Mouse (Mus musculus): ENCODE measurements around the gene Fam162a. TPM values are rescaled to one million over a fixed set of nuclear protein-coding genes. Genes with fewer than 3 reads are reported as not detected.
"Not testable (repeated sequence)": the region's sequence is repeated elsewhere in the genome, so short reads cannot be mapped to it uniquely, and the experiment has no call there.

Fam162a gene
- total RNA-seq, 2 experiments from 2014 or later = 66.1 to 66.4 TPM

DNA sequence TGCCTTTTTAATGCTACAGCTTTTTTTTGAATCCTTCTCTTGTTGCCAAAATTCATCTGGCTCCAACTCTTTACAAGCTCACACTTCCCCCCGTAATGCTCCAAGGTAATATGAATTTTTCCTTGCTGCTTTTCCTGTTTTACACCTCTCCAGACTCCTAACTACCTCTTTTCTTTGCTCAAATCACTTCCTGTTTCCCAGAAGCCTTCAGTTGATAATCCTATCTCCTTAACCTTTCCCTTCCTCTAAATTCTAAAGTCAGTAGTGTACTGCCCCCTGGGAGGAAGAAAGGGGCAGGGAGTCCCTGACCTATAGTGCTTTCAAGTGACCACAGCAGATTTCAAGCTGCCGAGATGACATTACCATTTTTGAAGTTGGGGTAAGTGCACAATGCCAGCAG, 3.7 kb downstream of the Fam162a start:
- DNase-seq (ENCODE audit: low spot score in 2 of 2) = no peak
- intact Hi-C loops (cut with DNase I) = no loop called here

DNA sequence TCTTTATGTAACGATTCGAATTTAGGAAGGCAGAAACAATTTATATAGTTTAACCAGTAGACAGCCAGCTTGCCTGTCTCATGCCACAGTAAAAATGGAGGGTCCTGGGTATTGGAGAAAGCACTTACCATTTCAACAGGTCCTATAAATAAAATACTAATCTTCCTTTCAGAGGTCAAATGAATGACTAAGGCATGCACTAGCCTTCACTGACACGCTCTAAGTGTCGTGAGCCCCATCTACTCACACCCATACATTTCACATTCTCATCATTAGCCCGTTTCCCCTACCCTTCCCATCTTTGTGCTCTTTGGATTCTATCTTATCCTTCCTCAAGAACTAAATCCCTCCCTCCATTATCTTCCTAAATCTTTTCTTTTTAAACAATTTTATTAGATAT, 6.5 kb downstream of the Fam162a start:
- no peak for DNase-seq (ENCODE audit: low spot score in 2 of 2)
- intact Hi-C loops (cut with DNase I) = no loop called here

DNA sequence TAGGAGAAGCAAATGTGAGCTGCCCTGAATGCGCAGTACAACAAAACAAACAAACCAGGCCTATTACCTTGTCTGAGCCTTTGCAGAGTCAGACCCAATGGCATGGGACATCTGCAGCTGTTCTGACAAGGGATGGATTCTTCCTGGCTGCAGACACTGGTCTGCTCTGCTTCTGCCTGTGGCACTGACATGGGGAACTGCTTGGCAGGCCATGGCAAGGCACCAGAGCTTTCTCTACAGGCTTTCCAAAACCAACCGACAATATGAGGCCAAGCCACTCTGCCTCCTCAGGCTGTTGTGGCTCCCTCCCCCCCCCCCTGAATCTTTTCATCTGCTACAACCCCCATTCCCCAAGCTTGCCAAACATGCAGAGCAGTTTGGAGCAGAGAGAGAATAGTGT, 8.1 kb downstream of the Fam162a start:
- no peak for DNase-seq (ENCODE audit: low spot score in 2 of 2)
- intact Hi-C loops (cut with DNase I) = no loop called here

DNA sequence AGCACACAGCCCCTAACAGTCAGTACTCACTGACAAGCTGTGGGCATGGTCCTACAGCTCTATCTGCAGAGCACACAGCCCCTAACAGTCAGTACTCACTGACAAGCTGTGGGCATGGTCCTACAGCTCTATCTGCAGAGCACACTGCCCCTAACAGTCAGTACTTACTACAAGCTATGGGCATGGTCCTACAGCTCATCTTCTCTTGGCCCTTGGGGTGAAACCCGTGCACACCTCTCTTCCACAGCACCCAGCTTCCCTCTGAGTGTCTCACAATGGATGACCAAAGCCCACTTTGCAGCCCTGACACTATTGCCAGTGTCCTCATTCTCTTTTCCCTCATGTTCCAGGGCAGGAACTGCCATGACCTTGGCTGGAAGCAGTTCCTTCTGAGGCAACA, 8.9 kb downstream of the Fam162a start:
- intact Hi-C loops (cut with DNase I); DNase-seq (ENCODE audit: low spot score in 2 of 2): not testable (repeated sequence)

DNA sequence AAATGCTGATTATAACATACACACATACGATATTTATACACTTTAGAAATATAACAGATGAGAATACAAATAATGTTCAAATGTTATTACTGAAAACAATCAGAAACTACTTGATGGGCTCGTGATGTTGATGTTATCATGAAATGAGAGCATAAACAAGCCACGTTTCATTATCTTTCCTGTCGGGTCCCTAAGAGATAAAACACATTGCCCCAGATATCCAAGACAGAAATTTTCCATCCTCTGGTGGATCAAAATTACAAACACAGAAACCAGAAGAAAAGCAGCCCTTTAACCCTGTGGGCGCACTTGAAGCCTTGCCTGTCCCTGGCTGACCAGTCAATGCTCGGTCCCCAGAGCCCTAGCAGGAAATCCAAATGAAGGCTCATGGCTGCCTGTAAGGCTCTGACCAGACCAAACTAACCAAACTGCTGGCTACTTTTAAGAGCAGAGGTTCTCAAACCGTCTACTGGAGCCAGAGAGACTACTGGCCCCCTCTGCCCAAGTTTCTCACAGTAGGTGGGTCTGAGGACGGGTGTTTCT, 13.4 kb downstream of the Fam162a start:
- intact Hi-C loops (cut with DNase I) = no loop called here
- DNase-seq (ENCODE audit: low spot score in 2 of 2) = no peak

DNA sequence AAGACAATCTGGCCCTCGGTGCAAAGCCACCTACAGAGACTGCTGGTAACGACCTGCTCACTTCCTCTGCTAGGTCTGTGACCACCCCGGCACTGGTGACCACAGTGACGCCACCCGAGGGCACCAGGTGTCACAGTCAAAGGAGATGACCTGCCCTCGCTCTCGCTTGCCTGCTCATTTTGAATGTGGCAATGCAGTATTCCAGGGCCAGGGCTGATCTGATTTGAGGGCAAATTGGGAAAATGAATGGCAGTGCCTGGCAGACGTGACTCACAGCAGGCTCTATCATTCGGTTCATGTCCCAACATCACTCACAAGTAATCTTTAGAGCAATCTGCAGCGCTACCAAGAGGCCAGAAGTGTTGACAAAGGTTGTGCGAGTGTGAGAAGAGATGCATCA, 15.0 kb downstream of the Fam162a start:
- intact Hi-C loops (cut with DNase I) = no loop called here
- DNase-seq (ENCODE audit: low spot score in 2 of 2) = no peak

DNA sequence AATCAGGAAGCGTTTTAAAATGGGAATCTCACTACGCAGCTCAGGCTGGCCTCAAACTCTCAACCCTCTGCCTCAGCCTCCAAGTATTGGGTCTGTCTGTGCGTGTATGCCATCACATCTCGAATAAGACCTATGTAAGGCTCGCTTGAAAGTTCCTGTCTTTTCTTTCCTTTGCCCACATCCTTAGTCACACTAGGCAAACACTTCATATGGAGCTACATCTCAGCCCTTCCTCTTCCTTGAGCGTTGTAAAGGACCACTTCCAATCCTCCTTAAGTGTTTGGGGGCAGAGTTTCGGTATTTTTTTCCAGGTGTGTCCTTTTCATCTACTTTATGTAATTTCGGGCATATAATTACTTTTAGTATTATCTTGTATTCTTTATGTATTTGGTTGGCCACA, 16.5 kb downstream of the Fam162a start:
- no peak for DNase-seq (ENCODE audit: low spot score in 2 of 2)
- intact Hi-C loops (cut with DNase I) = no loop called here

DNA sequence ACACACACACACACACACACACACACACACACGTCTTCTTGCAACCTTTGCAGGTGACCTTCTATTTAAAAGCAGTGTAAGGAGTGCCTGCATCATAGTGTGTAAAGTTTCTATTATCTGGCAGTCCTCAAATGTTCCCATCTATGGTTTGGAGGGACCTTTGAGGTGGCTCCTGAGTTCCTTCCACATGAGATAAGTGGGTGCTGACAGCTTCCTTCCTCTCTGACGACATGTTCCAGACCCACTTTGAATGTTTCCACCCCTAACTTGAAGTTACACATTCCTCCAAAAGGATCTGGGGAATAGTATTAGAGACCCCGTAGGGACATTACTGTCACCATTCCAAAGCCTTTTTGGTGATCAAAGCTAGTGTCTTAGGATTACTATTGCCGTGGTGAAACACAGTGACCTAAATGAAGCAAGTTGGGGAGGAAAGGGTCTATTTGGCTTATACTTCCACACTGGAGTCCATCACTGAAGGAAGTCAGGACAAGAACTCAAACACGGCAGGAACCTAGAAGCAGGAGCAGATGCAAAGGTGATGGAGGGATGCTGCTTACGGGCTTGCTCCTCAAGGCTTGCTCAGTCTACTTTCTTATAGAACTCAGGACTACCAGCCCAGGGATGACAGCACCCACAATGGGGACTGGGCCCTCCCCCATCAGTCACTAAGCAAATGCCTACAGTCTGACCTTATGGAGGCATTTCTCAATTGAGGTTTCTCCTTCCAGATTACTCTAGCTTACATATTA, 17.7 kb downstream of the Fam162a start:
- no peak for DNase-seq (ENCODE audit: low spot score in 2 of 2)
- intact Hi-C loops (cut with DNase I) = no loop called here

DNA sequence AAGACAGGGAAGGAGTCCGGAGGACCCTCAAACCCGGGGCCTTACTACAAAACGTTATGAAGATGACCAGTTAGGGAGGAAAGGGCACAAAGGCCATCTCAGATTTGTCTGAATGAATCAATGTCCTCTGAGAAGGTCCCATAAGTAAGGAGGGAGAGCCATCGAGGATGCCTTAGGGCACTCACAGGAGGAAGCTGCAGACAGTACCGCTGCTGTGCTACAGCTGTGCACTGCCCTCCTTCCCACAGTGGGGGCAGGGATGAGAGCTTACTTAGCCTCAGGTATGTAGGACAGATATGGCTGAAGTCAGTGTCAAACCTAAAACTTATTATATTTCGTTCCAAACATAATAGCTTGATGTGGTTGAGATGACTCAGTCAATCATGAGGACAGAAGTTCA, 19.9 kb downstream of the Fam162a start:
- intact Hi-C loops (cut with DNase I) = no loop called here
- DNase-seq (ENCODE audit: low spot score in 2 of 2) = no peak

DNA sequence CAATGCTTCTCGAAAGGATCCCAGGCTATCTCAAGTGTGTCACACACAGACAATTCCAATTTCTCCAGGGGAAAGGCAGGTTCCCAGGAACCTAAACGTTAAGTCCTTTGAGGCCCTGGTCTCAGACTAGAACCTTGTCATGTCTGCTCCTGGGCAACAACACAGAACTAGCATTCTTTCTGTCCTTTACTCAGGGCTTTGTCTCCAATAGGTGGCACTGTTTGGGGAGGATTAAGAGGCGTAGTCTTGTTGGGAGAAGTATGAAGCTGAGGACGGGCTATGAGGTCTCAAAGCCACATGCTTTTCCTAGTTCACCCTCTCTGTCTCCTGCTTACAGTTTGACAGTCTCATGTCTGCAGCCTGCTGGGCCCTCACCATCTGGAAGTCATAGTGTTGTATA, 23.9 kb downstream of the Fam162a start:
- intact Hi-C loops (cut with DNase I) = no loop called here
- DNase-seq (ENCODE audit: low spot score in 2 of 2) = no peak

DNA sequence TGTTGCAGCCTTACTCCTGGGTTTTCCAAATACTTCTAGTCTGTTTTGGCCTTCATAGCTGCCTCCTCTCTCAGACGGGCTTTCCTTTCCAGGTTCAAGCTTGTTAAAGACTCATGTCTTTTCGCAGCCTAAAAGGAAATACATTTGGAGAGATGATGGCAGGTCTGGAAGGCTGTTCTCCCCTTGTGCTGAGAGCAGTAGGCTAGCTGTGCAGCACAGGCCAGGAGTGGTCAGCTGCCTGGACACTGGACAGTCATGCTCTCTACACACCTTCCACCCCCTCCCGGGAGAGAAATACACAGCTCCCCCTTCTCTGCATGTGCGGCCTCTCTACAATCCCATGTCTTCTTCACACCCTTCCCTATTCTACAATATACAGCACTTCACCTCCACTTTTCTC, 27.4 kb downstream of the Fam162a start:
- intact Hi-C loops (cut with DNase I) = no loop called here
- no peak for DNase-seq (ENCODE audit: low spot score in 2 of 2)

DNA sequence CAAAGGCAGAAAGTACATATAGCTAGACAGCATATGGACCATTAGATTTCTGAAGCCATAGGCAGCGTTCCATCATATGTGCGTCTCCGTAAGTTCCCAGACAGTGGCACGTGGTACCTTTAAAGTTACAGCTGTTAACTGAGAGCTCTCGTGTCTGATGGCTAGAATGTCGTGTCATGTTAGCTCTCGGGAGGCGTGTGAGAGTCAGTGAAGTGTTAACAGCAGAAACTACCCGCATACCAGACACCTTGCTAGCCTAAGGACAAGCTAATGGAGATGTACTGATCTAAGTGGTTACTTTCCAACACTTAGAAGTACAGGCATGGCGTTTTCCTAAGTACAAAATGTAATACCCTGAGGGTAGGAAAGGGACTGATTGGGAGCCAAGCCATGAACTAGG, 28.3 kb downstream of the Fam162a start:
- DNase-seq (ENCODE audit: low spot score in 2 of 2) = no peak
- intact Hi-C loops (cut with DNase I) = no loop called here

DNA sequence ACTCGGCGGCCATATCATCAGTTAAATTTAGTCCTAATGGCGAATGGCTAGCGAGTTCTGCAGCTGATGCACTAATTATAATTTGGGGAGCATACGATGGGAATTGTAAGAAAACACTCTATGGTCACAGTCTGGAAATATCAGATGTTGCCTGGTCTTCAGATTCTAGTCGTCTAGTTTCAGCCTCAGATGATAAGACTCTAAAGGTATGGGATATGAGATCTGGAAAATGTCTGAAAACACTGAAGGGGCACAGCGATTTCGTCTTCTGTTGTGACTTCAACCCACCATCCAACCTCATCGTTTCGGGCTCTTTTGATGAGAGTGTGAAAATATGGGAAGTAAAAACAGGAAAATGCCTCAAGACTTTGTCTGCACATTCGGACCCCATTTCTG, 29.8 kb downstream of the Fam162a start:
- intact Hi-C loops (cut with DNase I) = loop anchor here (2.0 kb wide), 1 partner anchor 29 kb away; the partner anchor contains the start of genes Ccdc58 and Fam162a
- no peak for DNase-seq (ENCODE audit: low spot score in 2 of 2)

DNA sequence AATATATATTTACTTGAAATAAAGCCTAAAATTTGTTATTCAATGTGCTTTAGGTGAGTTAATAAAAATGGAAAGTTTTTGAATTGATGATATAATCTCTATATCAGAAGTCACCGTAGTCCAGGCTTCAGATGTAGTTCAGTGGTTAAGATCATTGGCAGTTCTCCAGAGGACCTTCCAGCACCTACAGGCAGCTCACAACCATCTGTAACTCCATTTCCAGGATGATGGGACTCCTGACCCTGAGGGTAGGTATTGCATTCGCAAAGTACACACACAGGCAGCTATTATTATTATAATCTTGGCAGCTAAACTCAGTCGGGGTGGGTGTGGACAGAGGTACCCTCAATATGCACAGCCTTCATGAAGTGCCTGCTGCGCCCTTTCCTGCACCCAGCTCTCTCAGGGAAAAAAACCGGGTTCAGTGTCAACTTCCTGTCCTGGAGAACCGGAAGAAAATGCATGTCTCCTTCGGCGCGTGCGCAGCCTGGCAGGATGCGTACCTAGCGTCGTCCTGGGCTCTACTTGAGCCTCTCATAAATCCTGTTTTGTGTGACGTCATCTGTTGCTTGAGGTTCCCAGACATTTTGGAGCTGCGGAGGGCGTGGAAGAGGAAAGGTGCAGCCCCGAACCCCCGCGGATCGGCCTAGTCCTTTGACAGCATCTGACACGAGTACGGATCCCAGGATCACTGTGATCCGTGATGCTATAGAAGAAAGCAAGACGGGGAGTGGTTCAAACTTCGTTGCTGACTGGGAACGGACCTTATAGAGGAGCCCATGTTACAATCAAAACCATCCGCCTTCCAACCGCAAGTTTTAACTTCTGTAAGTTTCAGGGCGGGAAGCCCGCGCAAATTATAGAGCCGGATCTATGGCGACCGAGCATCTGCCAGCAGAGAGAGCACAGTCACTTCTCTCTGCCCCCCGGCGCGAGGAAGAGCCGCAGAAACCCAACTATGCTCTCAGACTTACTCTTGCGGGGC, 30.5 kb downstream of the Fam162a start, which contains the start of gene Wdr5b:
TSS of gene Wdr5b (plus strand) at position 551 of the 985 bp plus-strand sequence.
- DNase-seq (ENCODE audit: low spot score in 2 of 2) = peak; percentile 94 to 98
- intact Hi-C loops (cut with DNase I) = loop anchor here (2.0 kb wide), 1 partner anchor 30 kb away; the partner anchor contains the start of genes Ccdc58 and Fam162a

DNA sequence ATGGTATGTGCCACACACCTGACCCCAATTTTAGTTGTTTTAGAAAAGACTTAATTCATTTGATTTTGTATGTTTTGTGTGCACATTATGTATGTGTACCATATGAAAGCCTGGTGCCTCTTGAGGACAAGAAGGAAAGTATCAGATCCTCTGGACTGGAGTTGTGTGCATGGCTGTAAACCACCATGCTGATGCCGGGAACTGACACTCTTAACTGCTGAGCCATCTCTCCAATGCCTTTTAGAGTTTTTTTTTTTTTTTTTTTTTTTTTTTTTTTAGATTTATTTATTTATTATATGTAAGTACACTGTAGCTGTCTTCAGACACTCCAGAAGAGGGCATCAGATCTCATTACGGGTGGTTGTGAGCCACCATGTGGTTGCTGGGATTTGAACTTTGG, 43.3 kb downstream of the Fam162a start:
- intact Hi-C loops (cut with DNase I) = loop anchor here (10.0 kb wide), 1 partner anchor 817 kb away; no protein-coding TSS in a partner anchor
- not testable (repeated sequence) for DNase-seq (ENCODE audit: low spot score in 2 of 2)

DNA sequence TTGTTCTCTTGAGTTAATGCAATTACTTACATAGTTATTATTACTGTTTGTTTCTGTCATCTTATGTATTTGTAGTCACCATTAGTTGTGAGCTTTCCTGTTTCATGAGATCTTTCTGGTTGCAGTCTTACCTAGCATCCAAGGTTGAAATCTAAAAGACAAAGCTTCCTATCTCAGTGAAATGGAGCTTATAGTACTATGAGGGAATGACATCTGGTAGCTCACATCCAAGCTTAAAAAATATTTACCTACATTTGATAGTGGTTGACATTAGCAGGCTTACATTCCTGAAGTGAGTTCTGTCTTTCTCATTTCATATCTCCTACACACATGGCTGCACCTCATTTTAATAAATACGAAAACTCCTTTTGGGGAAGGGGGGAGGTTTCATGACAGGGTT, 55.1 kb downstream of the Fam162a start:
- no peak for DNase-seq (ENCODE audit: low spot score in 2 of 2)
- intact Hi-C loops (cut with DNase I) = no loop called here

DNA sequence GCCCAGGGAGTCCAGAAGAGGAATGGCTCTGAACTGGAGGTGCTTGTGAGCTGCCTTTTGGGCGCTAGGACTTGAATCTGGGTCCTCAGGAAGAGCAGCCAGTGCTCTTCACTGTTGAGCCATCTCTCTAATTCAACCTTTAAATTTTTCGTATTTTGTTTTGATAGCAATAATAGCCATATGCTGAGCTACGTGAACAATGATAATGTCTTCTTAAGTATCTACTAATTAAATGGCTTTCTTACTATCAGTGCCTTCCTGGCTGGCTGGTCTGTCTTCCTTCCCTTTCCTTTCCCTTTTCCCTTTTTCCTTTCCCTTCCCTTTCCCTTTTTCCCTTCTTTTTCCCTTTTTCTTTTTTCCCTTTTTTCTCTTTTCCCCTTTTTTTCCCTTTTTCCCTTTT, 63.0 kb downstream of the Fam162a start:
- DNase-seq (ENCODE audit: low spot score in 2 of 2) = no peak
- intact Hi-C loops (cut with DNase I) = no loop called here

DNA sequence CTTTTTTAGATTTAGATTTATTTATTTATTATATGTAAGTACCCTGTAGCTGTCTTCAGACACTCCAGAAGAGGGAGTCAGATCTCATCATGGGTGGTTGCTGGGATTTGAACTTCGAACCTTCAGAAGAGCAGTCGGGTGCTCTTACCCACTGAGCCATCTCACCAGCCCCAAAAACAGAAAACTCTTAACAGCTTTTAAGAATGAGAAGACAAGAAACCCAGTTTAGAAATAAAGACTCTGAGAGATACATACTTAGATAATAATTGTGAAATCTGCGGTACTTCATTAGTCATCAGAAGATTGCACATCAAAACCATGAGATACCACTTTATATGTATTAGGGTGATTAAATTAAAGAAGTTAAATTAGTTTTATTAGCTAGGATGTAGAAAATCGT, 72.5 kb downstream of the Fam162a start:
- DNase-seq (ENCODE audit: low spot score in 2 of 2); intact Hi-C loops (cut with DNase I): not testable (repeated sequence)
